Mouse (Mus musculus): ENCODE results near the gene Gm13697. TPM values are rescaled to one million over a fixed set of nuclear protein-coding genes. Genes with fewer than 3 reads are reported as not detected.

The Gm13697 gene
- polyA plus RNA-seq, 1 experiment, result 0.06 TPM

GRCm38 (mm10) chr2:84022905-84023304 is 38.4 kb downstream of the Gm13697 start:
- Histone ChIP-seq H3K27me3 (ENCODE audit: control insufficient read depth, insufficient read depth, low read length) (no peaks in the 10 kb centered on the region), H3K4me3 (ENCODE audit: control insufficient read depth, low read depth, low read length) (no peak overlapping the region), H3K36me3 (ENCODE audit: control insufficient read depth, insufficient read depth, low read length) (no peaks in the 10 kb centered on the region), H3K27ac (ENCODE audit: control insufficient read depth, insufficient read depth, low read depth, low read length) (no peak overlapping the region), H3K4me1 (ENCODE audit: control insufficient read depth, insufficient read depth, low read length) (no peaks in the 10 kb centered on the region)
- TF ChIP-seq CTCF (IDR thresholded peaks at IDR 0.05; ENCODE audit: control insufficient read depth, insufficient read depth, insufficient replicate concordance, low read depth, low read length) (no peak), POLR2A (IDR thresholded peaks at IDR 0.05; ENCODE audit: control insufficient read depth, low read depth, low read length) (no peak)

- no peaks in the 10 kb centered on the region for H3K36me3 ChIP-seq (ENCODE audit: control insufficient read depth, insufficient read depth, low read length)
- H3K27me3 ChIP-seq (ENCODE audit: control insufficient read depth, insufficient read depth, low read length), result no peaks in the 10 kb centered on the region
- no peaks in the 10 kb centered on the region for H3K4me1 ChIP-seq (ENCODE audit: control insufficient read depth, insufficient read depth, low read length)
- no peak overlapping the region for H3K27ac ChIP-seq (ENCODE audit: control insufficient read depth, insufficient read depth, low read depth, low read length)
- TF ChIP-seq CTCF (IDR thresholded peaks at IDR 0.05; ENCODE audit: control insufficient read depth, insufficient read depth, insufficient replicate concordance, low read depth, low read length) (no peak), POLR2A (IDR thresholded peaks at IDR 0.05; ENCODE audit: control insufficient read depth, low read depth, low read length) (no peak)
- H3K4me3 ChIP-seq (ENCODE audit: control insufficient read depth, low read depth, low read length), result no peak overlapping the region
These were observed 38.8 kb downstream of the Gm13697 start for GRCm38 (mm10) chr2:84023319-84023718.

- Histone ChIP-seq H3K27me3 (ENCODE audit: control insufficient read depth, insufficient read depth, low read length) (no peaks in the 10 kb centered on the region), H3K36me3 (ENCODE audit: control insufficient read depth, insufficient read depth, low read length) (no peaks in the 10 kb centered on the region), H3K4me1 (ENCODE audit: control insufficient read depth, insufficient read depth, low read length) (no peaks in the 10 kb centered on the region), H3K27ac (ENCODE audit: control insufficient read depth, insufficient read depth, low read depth, low read length) (no peak overlapping the region), H3K4me3 (ENCODE audit: control insufficient read depth, low read depth, low read length) (no peak overlapping the region)
- TF ChIP-seq CTCF (IDR thresholded peaks at IDR 0.05; ENCODE audit: control insufficient read depth, insufficient read depth, insufficient replicate concordance, low read depth, low read length) (no peak), POLR2A (IDR thresholded peaks at IDR 0.05; ENCODE audit: control insufficient read depth, low read depth, low read length) (no peak)
These were observed 40.7 kb downstream of the Gm13697 start for GRCm38 (mm10) chr2:84025217-84025616.

- Histone ChIP-seq H3K36me3 (ENCODE audit: control insufficient read depth, insufficient read depth, low read length) (no peaks in the 10 kb centered on the region), H3K27me3 (ENCODE audit: control insufficient read depth, insufficient read depth, low read length) (no peaks in the 10 kb centered on the region), H3K4me3 (ENCODE audit: control insufficient read depth, low read depth, low read length) (no peak overlapping the region), H3K27ac (ENCODE audit: control insufficient read depth, insufficient read depth, low read depth, low read length) (no peak overlapping the region), H3K4me1 (ENCODE audit: control insufficient read depth, insufficient read depth, low read length) (no peaks in the 10 kb centered on the region)
- TF ChIP-seq POLR2A (IDR thresholded peaks at IDR 0.05; ENCODE audit: control insufficient read depth, low read depth, low read length), result no peak
- TF ChIP-seq CTCF (IDR thresholded peaks at IDR 0.05; ENCODE audit: control insufficient read depth, insufficient read depth, insufficient replicate concordance, low read depth, low read length), result no peak
These were observed 48.0 kb downstream of the Gm13697 start for GRCm38 (mm10) chr2:84032505-84032904.

- no peak for TF ChIP-seq POLR2A (IDR thresholded peaks at IDR 0.05; ENCODE audit: control insufficient read depth, low read depth, low read length)
- TF ChIP-seq CTCF (IDR thresholded peaks at IDR 0.05; ENCODE audit: control insufficient read depth, insufficient read depth, insufficient replicate concordance, low read depth, low read length), result no peak
- Histone ChIP-seq H3K4me1 (ENCODE audit: control insufficient read depth, insufficient read depth, low read length) (no peaks in the 10 kb centered on the region), H3K27me3 (ENCODE audit: control insufficient read depth, insufficient read depth, low read length) (no peaks in the 10 kb centered on the region), H3K4me3 (ENCODE audit: control insufficient read depth, low read depth, low read length) (no peak overlapping the region), H3K27ac (ENCODE audit: control insufficient read depth, insufficient read depth, low read depth, low read length) (no peak overlapping the region), H3K36me3 (ENCODE audit: control insufficient read depth, insufficient read depth, low read length) (no peaks in the 10 kb centered on the region)
These were observed 51.5 kb downstream of the Gm13697 start for GRCm38 (mm10) chr2:84035997-84036396.

Other genes starting within 250 kb of the Gm13697 start
- gene Fam171b, start 172.1 kb upstream of the Gm13697 start, polyA plus RNA-seq (2012; rRNA removed), result 0.10 and 0.11 TPM in 2 replicates
- gene Zswim2, start 43.5 kb upstream of the Gm13697 start, polyA plus RNA-seq (2012; rRNA removed), result 50.4 and 63.8 TPM in 2 replicates
- gene Gm13698, start 29.1 kb upstream of the Gm13697 start, polyA plus RNA-seq (2012; rRNA removed), result 0.06 and 0.07 TPM in 2 replicates
- gene Gm13693, start 23.2 kb upstream of the Gm13697 start, polyA plus RNA-seq (2012; rRNA removed), result 0.06 and 0.07 TPM in 2 replicates
- gene Gm13695, start 17.4 kb upstream of the Gm13697 start, polyA plus RNA-seq (2012; rRNA removed), result 0.06 and 0.07 TPM in 2 replicates
- gene Gm13696, start 11.6 kb upstream of the Gm13697 start, polyA plus RNA-seq (2012; rRNA removed), result 0.06 and 0.07 TPM in 2 replicates
- 0.06 and 0.07 TPM in 2 replicates for gene Gm13694, start 5.8 kb upstream of the Gm13697 start, polyA plus RNA-seq (2012; rRNA removed)
- gene Gm13691, start 5.8 kb downstream of the Gm13697 start, polyA plus RNA-seq (2012; rRNA removed), result 0.06 TPM in 2 replicates

Measured in testis, adult 2 months (tissue).